Mouse (Mus musculus) neural tube, embryonic 12.5 days (tissue): ENCODE measurements at regions not wholly inside any gene's neighbourhood (a gene's known extent, or its start where the extent isn't known, plus 50 kb on each side); places are given as distances from the start of the nearest gene placed in this dataset.

Source experiments
- ATAC-seq: fragments of 200-750 bp; cut with Nextera tagmentation; 2 replicates; pipeline ENCODE4 v1.8.0; 2017; ENCODE audit warnings: low read depth, mild to moderate bottlenecking, moderate TSS enrichment, moderate library complexity; ENCODE audit not compliant: low FRiP score
- H3K27ac ChIP-seq: fragments of 300-500 bp; sonication (generic); 2 replicates; pipeline ENCODE4 v1.5.1; 2016
- H3K27me3 ChIP-seq: fragments of 300-500 bp; sonication (generic); replicated peaks from 2 replicates; pipeline ENCODE4 v1.6.1; 2016; ENCODE audit warnings: mild to moderate bottlenecking
- H3K36me3 ChIP-seq: fragments of 300-500 bp; sonication (generic); 2 replicates; pipeline ENCODE4 v1.6.1; 2016; ENCODE audit warnings: mild to moderate bottlenecking
- H3K4me1 ChIP-seq: fragments of 300-500 bp; sonication (generic); 2 replicates; pipeline ENCODE4 v1.6.1; 2016
- H3K4me2 ChIP-seq: fragments of 300-500 bp; sonication (generic); replicated peaks from 2 replicates; pipeline ENCODE4 v1.6.1; 2016; ENCODE audit warnings: mild to moderate bottlenecking
- H3K4me3 ChIP-seq: fragments of 300-500 bp; sonication (generic); 2 replicates; pipeline ENCODE4 v1.5.1; 2016
- H3K9ac ChIP-seq: fragments of 300-500 bp; sonication (generic); 2 replicates; pipeline ENCODE4 v1.6.1; 2016; ENCODE audit warnings: mild to moderate bottlenecking
- H3K9me3 ChIP-seq: fragments of 300-500 bp; sonication (generic); 2 replicates; pipeline ENCODE4 v1.6.1; 2016; ENCODE audit warnings: mild to moderate bottlenecking
- WGBS: fragments of 180-500 bp; shearing (Covaris S2); methylation state at CpG from one replicate; pipeline ENCODE4 v1.1.7; 2016; 5-methylcytosine and 5-hydroxymethylcytosine counted together

- Histone ChIP-seq H3K27ac (no peak overlapping the region), H3K4me3 (no peak overlapping the region), H3K4me2 (no peak overlapping the region), H3K4me1 (no peaks in the 10 kb centered on the region), H3K27me3 (peaks cover 3% of the 10 kb centered on the region; the same call in 1 of the 2 replicates), H3K9ac (no peak overlapping the region), H3K36me3 (no peaks in the 10 kb centered on the region), H3K9me3 (no peaks in the 10 kb centered on the region)
- 87% methylated on average over 11 of the region's 11 CpGs for WGBS
- no peak for ATAC-seq
Measured at GRCm38 (mm10) chr6:100176914-100177560, 110.2 kb downstream of the Rybp start.

GRCm38 (mm10) chr6:100170711-100171348, 116.5 kb downstream of the Rybp start:
- WGBS = 7% methylated on average over 22 of the region's 22 CpGs
- peak overlapping the region; percentile 46 for H3K4me2 ChIP-seq

GRCm38 (mm10) chr6:100167321-100167720, 120.0 kb downstream of the Rybp start:
- no peak overlapping the region for H3K4me2 ChIP-seq
- H3K4me1 ChIP-seq = peaks cover 28% of the 10 kb centered on the region
- no peaks in the 10 kb centered on the region for H3K9me3 ChIP-seq
- ATAC-seq = no peak
- H3K4me3 ChIP-seq = no peak overlapping the region
- H3K27ac ChIP-seq = no peak overlapping the region
- H3K27me3 ChIP-seq = peaks cover 17% of the 10 kb centered on the region
- no peaks in the 10 kb centered on the region for H3K36me3 ChIP-seq
- WGBS = 47% methylated on average over 5 of the region's 5 CpGs
- H3K9ac ChIP-seq = no peak overlapping the region

More at GRCm38 (mm10) chr6:100170711-100171348, 116.5 kb downstream of the Rybp start:
- H3K4me3 ChIP-seq = no peak overlapping the region
- H3K27me3 ChIP-seq = peaks cover 20% of the 10 kb centered on the region
- no peaks in the 10 kb centered on the region for H3K9me3 ChIP-seq
- no peaks in the 10 kb centered on the region for H3K36me3 ChIP-seq
- H3K27ac ChIP-seq = no peak overlapping the region
- peaks cover 11% of the 10 kb centered on the region for H3K4me1 ChIP-seq
- H3K9ac ChIP-seq = 0 out of 2 replicates have a peak overlapping the region, but pooled peaks have one; percentile 14
- no peak for ATAC-seq

GRCm38 (mm10) chr6:100165746-100166145, 121.5 kb downstream of the Rybp start:
- Histone ChIP-seq H3K27ac (no peak overlapping the region), H3K9ac (no peak overlapping the region), H3K36me3 (no peaks in the 10 kb centered on the region), H3K4me3 (no peak overlapping the region), H3K4me1 (peaks cover 29% of the 10 kb centered on the region), H3K4me2 (no peak overlapping the region), H3K9me3 (no peaks in the 10 kb centered on the region), H3K27me3 (peaks cover 6% of the 10 kb centered on the region; the same call in 1 of the 2 replicates)
- ATAC-seq = no peak
- 89% methylated on average over 3 of the region's 3 CpGs for WGBS

- no peak overlapping the region for H3K27ac ChIP-seq
- H3K4me1 ChIP-seq = peaks cover 29% of the 10 kb centered on the region
- peaks cover 6% of the 10 kb centered on the region; the same call in 1 of the 2 replicates for H3K27me3 ChIP-seq
- 42% methylated on average over 4 of the region's 4 CpGs for WGBS
- H3K36me3 ChIP-seq = no peaks in the 10 kb centered on the region
- H3K4me3 ChIP-seq = no peak overlapping the region
- no peak overlapping the region for H3K9ac ChIP-seq
- ATAC-seq = no peak
- H3K4me2 ChIP-seq = 0 out of 2 replicates have a peak overlapping the region, but pooled peaks have one; percentile 56
- no peaks in the 10 kb centered on the region for H3K9me3 ChIP-seq
Measured at GRCm38 (mm10) chr6:100164162-100164561, 123.1 kb downstream of the Rybp start.

GRCm38 (mm10) chr6:100163814-100164130, 123.5 kb downstream of the Rybp start:
- no peak overlapping the region for H3K9ac ChIP-seq
- no peak overlapping the region for H3K4me3 ChIP-seq
- WGBS = 37% methylated on average over 5 of the region's 5 CpGs
- no peak overlapping the region for H3K27ac ChIP-seq
- peaks cover 6% of the 10 kb centered on the region; the same call in 1 of the 2 replicates for H3K27me3 ChIP-seq
- H3K9me3 ChIP-seq = no peaks in the 10 kb centered on the region
- ATAC-seq = no peak
- peaks cover 29% of the 10 kb centered on the region for H3K4me1 ChIP-seq
- no peaks in the 10 kb centered on the region for H3K36me3 ChIP-seq
- peak overlapping the region; percentile 56 for H3K4me2 ChIP-seq

GRCm38 (mm10) chr6:100162961-100163813, 124.1 kb downstream of the Rybp start:
- H3K9ac ChIP-seq = no peak overlapping the region
- peak overlapping the region; percentile 56 for H3K4me2 ChIP-seq
- peaks cover 6% of the 10 kb centered on the region; the same call in 1 of the 2 replicates for H3K27me3 ChIP-seq
- no peaks in the 10 kb centered on the region for H3K9me3 ChIP-seq
- H3K4me1 ChIP-seq = peaks cover 29% of the 10 kb centered on the region
- H3K36me3 ChIP-seq = no peaks in the 10 kb centered on the region
- WGBS = 15% methylated on average over 17 of the region's 17 CpGs
- no peak overlapping the region for H3K4me3 ChIP-seq
- H3K27ac ChIP-seq = no peak overlapping the region
- ATAC-seq = peak; percentile 73

- Histone ChIP-seq H3K27me3 (peaks cover 3% of the 10 kb centered on the region; the same call in 1 of the 2 replicates), H3K4me1 (peaks cover 38% of the 10 kb centered on the region)
Measured at GRCm38 (mm10) chr6:100160670-100161069, 126.6 kb downstream of the Rybp start.

GRCm38 (mm10) chr6:100159817-100160216, 127.5 kb downstream of the Rybp start:
- 78% methylated on average over 4 of the region's 4 CpGs for WGBS
- peaks cover 4% of the 10 kb centered on the region; the same call in 1 of the 2 replicates for H3K27me3 ChIP-seq
- no peaks in the 10 kb centered on the region for H3K9me3 ChIP-seq
- H3K9ac ChIP-seq = no peak overlapping the region
- no peak overlapping the region for H3K4me3 ChIP-seq
- H3K27ac ChIP-seq = no peak overlapping the region
- no peak for ATAC-seq
- H3K4me1 ChIP-seq = peaks cover 46% of the 10 kb centered on the region
- H3K4me2 ChIP-seq = no peak overlapping the region
- no peaks in the 10 kb centered on the region for H3K36me3 ChIP-seq

More at GRCm38 (mm10) chr6:100160670-100161069, 126.6 kb downstream of the Rybp start:
- Histone ChIP-seq H3K36me3 (no peaks in the 10 kb centered on the region), H3K4me2 (no peak overlapping the region), H3K9me3 (no peaks in the 10 kb centered on the region), H3K27ac (no peak overlapping the region), H3K4me3 (no peak overlapping the region), H3K9ac (no peak overlapping the region)
- 51% methylated on average over 8 of the region's 8 CpGs for WGBS
- ATAC-seq = no peak

GRCm38 (mm10) chr6:100159246-100159645, 128.0 kb downstream of the Rybp start:
- H3K27ac ChIP-seq = no peak overlapping the region
- ATAC-seq = no peak
- H3K36me3 ChIP-seq = no peaks in the 10 kb centered on the region
- H3K27me3 ChIP-seq = peaks cover 7% of the 10 kb centered on the region; the same call in 1 of the 2 replicates
- 59% methylated on average over 1 of the region's 1 CpGs for WGBS
- H3K4me2 ChIP-seq = no peak overlapping the region
- peaks cover 46% of the 10 kb centered on the region for H3K4me1 ChIP-seq
- no peaks in the 10 kb centered on the region for H3K9me3 ChIP-seq
- no peak overlapping the region for H3K4me3 ChIP-seq
- no peak overlapping the region for H3K9ac ChIP-seq

GRCm38 (mm10) chr6:100157288-100157687, 130.0 kb downstream of the Rybp start:
- Histone ChIP-seq H3K27me3 (peaks cover 11% of the 10 kb centered on the region), H3K4me2 (no peak overlapping the region), H3K4me3 (no peak overlapping the region), H3K27ac (no peak overlapping the region), H3K9ac (no peak overlapping the region), H3K36me3 (no peaks in the 10 kb centered on the region), H3K4me1 (peaks cover 29% of the 10 kb centered on the region), H3K9me3 (no peaks in the 10 kb centered on the region)
- peak; percentile 54 for ATAC-seq
- WGBS = 40% methylated on average over 7 of the region's 7 CpGs

GRCm38 (mm10) chr6:100156163-100156562, 131.1 kb downstream of the Rybp start:
- Histone ChIP-seq H3K36me3 (no peaks in the 10 kb centered on the region), H3K4me1 (peaks cover 24% of the 10 kb centered on the region), H3K27me3 (peaks cover 11% of the 10 kb centered on the region), H3K4me2 (peak overlapping the region; percentile 35; the same call in 1 of the 2 replicates), H3K9me3 (no peaks in the 10 kb centered on the region), H3K9ac (no peak overlapping the region), H3K4me3 (no peak overlapping the region), H3K27ac (no peak overlapping the region)
- WGBS = 54% methylated on average over 4 of the region's 4 CpGs
- ATAC-seq = peak; percentile 61
